Mouse (Mus musculus) activated CD4-positive, CD25-positive, alpha-beta regulatory T cell (primary cell): ENCODE data around the gene Olfr477. TPM values are rescaled to one million over a fixed set of nuclear protein-coding genes. Genes with fewer than 3 reads are reported as not detected.

Experiments used
- polyA plus RNA-seq, 2 experiments: library from polyadenylated mRNA; unstranded; fragments of 100-300 nt; shearing (Covaris generic); gene quantifications; one replicate each; pipeline ENCODE4 v1.2.1; 2017

Gene Olfr477
- not detected for polyA plus RNA-seq

DNA sequence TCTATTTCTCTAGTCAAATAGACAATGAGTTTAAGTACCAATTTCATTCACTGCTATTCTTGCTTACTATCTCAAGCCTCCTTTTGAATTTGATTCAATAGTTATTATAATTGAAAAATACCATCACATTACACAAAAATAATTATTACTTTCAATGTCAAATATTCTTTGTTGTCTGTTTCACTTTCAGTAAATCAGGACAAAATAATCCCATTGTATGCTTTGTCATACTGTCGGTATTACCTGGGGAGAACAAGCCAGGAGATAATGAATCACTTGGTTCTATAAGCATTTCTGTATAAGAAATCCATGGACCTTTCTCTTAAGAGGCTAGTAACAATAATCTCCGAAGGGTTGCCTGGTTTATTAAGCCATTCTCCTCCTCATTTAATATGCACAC is at the start of gene Olfr477:
Gene Olfr477, plus strand, starts transcription at position 301 of the 400 bp plus-strand sequence.

DNA sequence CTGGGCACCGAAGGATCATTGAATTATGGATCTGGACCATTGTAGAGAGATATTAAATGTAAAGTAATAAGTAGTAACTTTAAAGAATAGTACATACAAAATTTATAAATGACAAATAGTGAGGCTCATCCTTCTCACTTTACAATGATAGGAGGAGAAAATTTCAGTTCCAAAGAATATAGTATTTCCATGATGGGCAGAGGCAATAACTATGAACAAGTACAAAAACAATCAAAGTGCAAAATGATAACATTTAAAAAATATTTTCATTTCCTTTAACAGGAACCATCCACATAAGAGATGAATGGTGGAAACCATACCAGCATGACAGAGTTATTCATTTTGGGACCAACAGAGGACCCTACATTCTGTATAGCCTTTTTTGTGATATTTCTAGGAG is 32.1 kb upstream of the Olfr477 start, which contains the start of gene Olfr474:
Gene Olfr474, plus strand, starts transcription at position 301 of the 400 bp plus-strand sequence.

DNA sequence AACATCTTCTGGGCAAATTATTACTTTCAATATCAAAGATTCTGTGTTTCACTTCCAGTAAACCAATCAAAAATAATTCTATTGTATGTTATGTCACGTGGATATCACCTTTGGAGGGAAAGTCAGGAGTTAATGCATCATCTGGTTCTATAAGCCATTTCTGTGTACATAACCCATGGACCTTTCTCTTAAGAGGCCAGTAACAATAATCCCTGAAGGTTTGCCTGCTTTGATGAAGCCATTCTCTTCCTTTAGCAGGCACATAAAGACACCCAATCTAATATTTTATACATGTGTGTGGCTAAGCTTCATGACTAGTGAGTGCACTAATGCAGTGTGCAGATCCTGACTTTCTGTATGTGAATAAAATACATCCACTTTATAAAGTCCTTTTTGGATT is 22.0 kb upstream of the Olfr477 start, which contains the start of gene Olfr476:
Gene Olfr476, plus strand, starts transcription at position 301 of the 400 bp plus-strand sequence.

GRCm38 (mm10) chr7:108033889-108034288 is 47.4 kb downstream of the Olfr477 start, which contains the start of gene Olfr478:
Olfr478 (minus strand) TSS chr7:108033989.

Other genes with a start within 250 kb of the Olfr477 start
- not detected for gene Cyb5r2, start 228.7 kb upstream of the Olfr477 start, polyA plus RNA-seq
- not detected for gene Ovch2, start 185.5 kb upstream of the Olfr477 start, polyA plus RNA-seq
- not detected for gene Olfr467, start 174.4 kb upstream of the Olfr477 start, polyA plus RNA-seq
- not detected for gene Olfr469, start 161.2 kb upstream of the Olfr477 start, polyA plus RNA-seq
- not detected for gene Olfr470, start 139.2 kb upstream of the Olfr477 start, polyA plus RNA-seq
- under 1 TPM; 0.10 to 0.11 TPM for gene Olfr472, start 88.8 kb upstream of the Olfr477 start, polyA plus RNA-seq
- not detected for gene Olfr473, start 56.2 kb upstream of the Olfr477 start, polyA plus RNA-seq
- not detected for gene Olfr474, start 32.0 kb upstream of the Olfr477 start, polyA plus RNA-seq
- not detected for gene Olfr476, start 21.9 kb upstream of the Olfr477 start, polyA plus RNA-seq
- gene Olfr478, start 47.3 kb downstream of the Olfr477 start, polyA plus RNA-seq, result not detected
- not detected for gene Olfr479, start 64.0 kb downstream of the Olfr477 start, polyA plus RNA-seq
- gene Olfr480, start 80.7 kb downstream of the Olfr477 start, polyA plus RNA-seq, result not detected
- under 1 TPM in 1 of 2 experiments, not detected in 1; 0.17 TPM for gene Olfr481, start 93.2 kb downstream of the Olfr477 start, polyA plus RNA-seq
- gene Olfr482, start 110.9 kb downstream of the Olfr477 start, polyA plus RNA-seq, result under 1 TPM; 0.10 to 0.16 TPM
- gene Olfr483, start 114.2 kb downstream of the Olfr477 start, polyA plus RNA-seq, result under 1 TPM in 1 of 2 experiments, not detected in 1; 0.21 TPM
- not detected for gene Olfr484, start 140.8 kb downstream of the Olfr477 start, polyA plus RNA-seq
- not detected for gene Olfr485, start 173.2 kb downstream of the Olfr477 start, polyA plus RNA-seq
- not detected for gene Olfr486, start 186.0 kb downstream of the Olfr477 start, polyA plus RNA-seq
- gene Olfr487, start 227.9 kb downstream of the Olfr477 start, polyA plus RNA-seq, result not detected